ENCODE assay signal across 10 mouse cellular contexts in genomic region chr2:160364666-160365065, GRCm38 (mm10). TPM values are rescaled to one million over a fixed set of nuclear protein-coding genes. Genes with fewer than 3 reads are reported as not detected.
DNase-seq lines count a peak whose midpoint lies in the region; ATAC-seq lines count a peak whose summit lies in the region.
"Had no signal": no experiment of that assay in that cellular context is flagged by ENCODE, and none has a peak within 500 bp of the region (broad histone marks: within the 10 kb centered on the region; RNA-seq: fewer than 3 reads in every experiment).

No protein-coding gene starts in this region.

- WGBS in kidney, embryonic 16.5 days, result 4% methylated on average over 12 of the region's 12 CpGs
- 0% methylated on average over 12 of the region's 12 CpGs for WGBS in embryonic facial prominence, embryonic 11.5 days
- WGBS in hindbrain, embryonic 14.5 days, result 1% methylated on average over 12 of the region's 12 CpGs
- WGBS in midbrain, embryonic 13.5 days, result under 1% methylated on average over 12 of the region's 12 CpGs

- H3K4me3 ChIP-seq in kidney, embryonic 16.5 days (ENCODE audit: low read length), result peak overlapping the region; percentile 58
- H3K4me3 ChIP-seq in embryonic facial prominence, embryonic 11.5 days (ENCODE audit: low read depth, low read length), result peak overlapping the region; percentile 7
- peak overlapping the region; percentile 48 for H3K4me3 ChIP-seq in hindbrain, embryonic 14.5 days (replicated peaks; ENCODE audit: low read length)
- peak overlapping the region; percentile 60 for H3K4me3 ChIP-seq in midbrain, embryonic 13.5 days (replicated peaks)

- peak overlapping the region; percentile 77 for H3K9ac ChIP-seq in kidney, embryonic 16.5 days (replicated peaks; ENCODE audit: low read length)
- no peak overlapping the region for H3K9ac ChIP-seq in embryonic facial prominence, embryonic 11.5 days (replicated peaks; ENCODE audit: low read length)
- H3K9ac ChIP-seq in hindbrain, embryonic 14.5 days, result peak overlapping the region; percentile 32; the same call in 1 of the 2 replicates
- H3K9ac ChIP-seq in midbrain, embryonic 13.5 days (replicated peaks), result no peak overlapping the region

- H3K27ac ChIP-seq in kidney, embryonic 16.5 days (ENCODE audit: low read length), result no peak overlapping the region
- no peak overlapping the region for H3K27ac ChIP-seq in embryonic facial prominence, embryonic 11.5 days (replicated peaks; ENCODE audit: low read depth, low read length)
- H3K27ac ChIP-seq in hindbrain, embryonic 14.5 days, result no peak overlapping the region
- no peak overlapping the region for H3K27ac ChIP-seq in midbrain, embryonic 13.5 days

- peaks cover 66% of the 10 kb centered on the region for H3K27me3 ChIP-seq in kidney, embryonic 16.5 days (ENCODE audit: insufficient read depth, low read length)
- peaks cover 50% of the 10 kb centered on the region for H3K27me3 ChIP-seq in embryonic facial prominence, embryonic 11.5 days (ENCODE audit: control insufficient read depth, insufficient read depth, low read length)
- H3K27me3 ChIP-seq in hindbrain, embryonic 14.5 days (ENCODE audit: control insufficient read depth, insufficient read depth, low read length), result peaks cover 82% of the 10 kb centered on the region
- H3K27me3 ChIP-seq in midbrain, embryonic 13.5 days, result peaks cover 74% of the 10 kb centered on the region

- peak overlapping the region; percentile 99 for H3K4me2 ChIP-seq in kidney, embryonic 16.5 days (replicated peaks; ENCODE audit: low read depth, low read length)
- H3K4me2 ChIP-seq in embryonic facial prominence, embryonic 11.5 days (ENCODE audit: low read depth, low read length), result peak overlapping the region; percentile 21; the same call in 1 of the 2 replicates
- peak overlapping the region; percentile 75 for H3K4me2 ChIP-seq in hindbrain, embryonic 14.5 days (replicated peaks)
- peak overlapping the region; percentile 89 for H3K4me2 ChIP-seq in midbrain, embryonic 13.5 days (replicated peaks)

- no peak for DNase-seq in kidney, postnatal 25 days
- peak; percentile 64 for DNase-seq in embryonic facial prominence, embryonic 11.5 days (ENCODE audit: low spot score)
- DNase-seq in hindbrain, embryonic 14.5 days (ENCODE audit: low spot score), result no peak
- DNase-seq in cerebellum, postnatal 36 days, result no peak
- no peak for DNase-seq in adrenal gland, adult 2 months
- no peak for DNase-seq in layer of hippocampus, adult 8-10 months (ENCODE audit: low spot score in 2 of 2)

- H3K9me3 ChIP-seq in kidney, embryonic 16.5 days (ENCODE audit: low read length), result no peaks in the 10 kb centered on the region
- no peaks in the 10 kb centered on the region for H3K9me3 ChIP-seq in embryonic facial prominence, embryonic 11.5 days (replicated peaks; ENCODE audit: control insufficient read depth, low read length)
- H3K9me3 ChIP-seq in hindbrain, embryonic 14.5 days (ENCODE audit: control insufficient read depth, low read length), result no peaks in the 10 kb centered on the region
- no peaks in the 10 kb centered on the region for H3K9me3 ChIP-seq in midbrain, embryonic 13.5 days

- ATAC-seq in kidney, embryonic 16.5 days (ENCODE audit: low FRiP score, low TSS enrichment), result no peak
- ATAC-seq in embryonic facial prominence, embryonic 11.5 days (replicated peaks; ENCODE audit: insufficient number of reproducible peaks, low FRiP score, low TSS enrichment, low read depth), result no peak
- ATAC-seq in hindbrain, embryonic 14.5 days (ENCODE audit: low FRiP score), result no peak
- no peak for ATAC-seq in midbrain, embryonic 13.5 days

- H3K36me3 ChIP-seq in kidney, embryonic 16.5 days (ENCODE audit: insufficient read depth, low read length), result no peaks in the 10 kb centered on the region
- H3K36me3 ChIP-seq in embryonic facial prominence, embryonic 11.5 days (replicated peaks; ENCODE audit: control insufficient read depth, insufficient read depth, low read depth, low read length), result no peaks in the 10 kb centered on the region
- no peaks in the 10 kb centered on the region for H3K36me3 ChIP-seq in hindbrain, embryonic 14.5 days (replicated peaks; ENCODE audit: control insufficient read depth, insufficient read depth)
- H3K36me3 ChIP-seq in midbrain, embryonic 13.5 days, result no peaks in the 10 kb centered on the region

- peaks cover 34% of the 10 kb centered on the region for H3K4me1 ChIP-seq in kidney, embryonic 16.5 days (ENCODE audit: insufficient read depth, low read length)
- peaks cover 8% of the 10 kb centered on the region for H3K4me1 ChIP-seq in embryonic facial prominence, embryonic 11.5 days (ENCODE audit: control insufficient read depth, insufficient read depth, low read length)
- peaks cover 16% of the 10 kb centered on the region; the same call in 1 of the 2 replicates for H3K4me1 ChIP-seq in hindbrain, embryonic 14.5 days (replicated peaks; ENCODE audit: control insufficient read depth, insufficient read depth, low read length)
- peaks cover 65% of the 10 kb centered on the region for H3K4me1 ChIP-seq in midbrain, embryonic 13.5 days (replicated peaks)

RNA-seq across cellular contexts. Expression of gene Mafb, which starts 2.2 kb away (rescaled TPM):
- polyA plus RNA-seq in kidney, embryonic 16.5 days (2015; fragmentation: Nextera tagmentation; extraction: Ambion mirVana), result 31.4 and 35.8 TPM in 2 replicates
- polyA plus RNA-seq in embryonic facial prominence, embryonic 11.5 days (2014; fragmentation: Nextera tagmentation; extraction: Ambion mirVana), result 4.9 and 5.1 TPM in 2 replicates
- 25.1 and 29.0 TPM in 2 replicates for polyA plus RNA-seq in hindbrain, embryonic 14.5 days (2014; fragmentation: Nextera tagmentation; extraction: Ambion mirVana)
- 4.7 and 5.9 TPM in 2 replicates for polyA plus RNA-seq in midbrain, embryonic 13.5 days (2015; fragmentation: Nextera tagmentation; extraction: Ambion mirVana)
- 10 to 100 TPM; 18.0 to 18.1 TPM for total RNA-seq in adrenal gland, adult 2 months (2021)
- polyA plus RNA-seq in adrenal gland, adult 2 months (2012; rRNA removed), result 11.4 and 13.1 TPM in 2 replicates
- total RNA-seq in layer of hippocampus, adult 8-10 months (2022), result 10 to 100 TPM in 3 of 4 experiments, 1 to 10 TPM in 1; 9.9 to 35.1 (median 22.1) TPM
- total RNA-seq: common myeloid progenitor, adult 5-6 weeks had no signal

RNA-seq across cellular contexts. Expression of gene Gm826, which starts 30.7 kb away (rescaled TPM):
- 0.67 and 0.91 TPM in 2 replicates for polyA plus RNA-seq in kidney, embryonic 16.5 days (2015; fragmentation: Nextera tagmentation; extraction: Ambion mirVana)
- polyA plus RNA-seq in embryonic facial prominence, embryonic 11.5 days (2014; fragmentation: Nextera tagmentation; extraction: Ambion mirVana), result not detected in 2 replicates
- polyA plus RNA-seq in hindbrain, embryonic 14.5 days (2014; fragmentation: Nextera tagmentation; extraction: Ambion mirVana), result 0.36 TPM in 1 of 2 replicates, not detected in the other
- not detected in 2 replicates for polyA plus RNA-seq in midbrain, embryonic 13.5 days (2015; fragmentation: Nextera tagmentation; extraction: Ambion mirVana)
- 1 to 10 TPM; 1.9 to 2.4 TPM for total RNA-seq in adrenal gland, adult 2 months (2021)
- 0.26 and 0.33 TPM in 2 replicates for polyA plus RNA-seq in adrenal gland, adult 2 months (2012; rRNA removed)
- under 1 TPM in 3 of 4 experiments, not detected in 1; 0.41 to 0.49 (median 0.43) TPM for total RNA-seq in layer of hippocampus, adult 8-10 months (2022)
- total RNA-seq: common myeloid progenitor, adult 5-6 weeks; ES-E14 had no signal

Comparison
In these comparisons a context has a peak if more than half of its experiments do, and no peak if none do; other contexts are left out.
1. H3K4me2 ChIP-seq: peak in every context shown above with its lines; median percentile 99 in kidney, embryonic 16.5 days; 89 in midbrain, embryonic 13.5 days; 75 in hindbrain, embryonic 14.5 days; 21 in embryonic facial prominence, embryonic 11.5 days.
2. H3K4me3 ChIP-seq: peak in every context shown above with its lines; median percentile 60 in midbrain, embryonic 13.5 days; 58 in kidney, embryonic 16.5 days; 48 in hindbrain, embryonic 14.5 days; 7 in embryonic facial prominence, embryonic 11.5 days.
3. H3K9ac ChIP-seq: peak in kidney, embryonic 16.5 days (single experiment) and hindbrain, embryonic 14.5 days (single experiment); none in embryonic facial prominence, embryonic 11.5 days (single experiment) and midbrain, embryonic 13.5 days (single experiment).